Mouse (Mus musculus) midbrain, embryonic 15.5 days (tissue): ENCODE results near the gene Gm20388. TPM values are rescaled to one million over a fixed set of nuclear protein-coding genes. Genes with fewer than 3 reads are reported as not detected.

Experiments used
- ATAC-seq: fragments of 200-750 bp; cut with Nextera tagmentation; replicated peaks from 2 replicates; pipeline ENCODE4 v1.8.0; 2017; ENCODE audit warnings: moderate TSS enrichment
- H3K27ac ChIP-seq: fragments of 300-500 bp; sonication (generic); 2 replicates; pipeline ENCODE4 v1.5.1; 2015; ENCODE audit warnings: mild to moderate bottlenecking, inconsistent platforms
- H3K27me3 ChIP-seq: fragments of 300-500 bp; sonication (generic); replicated peaks from 2 replicates; pipeline ENCODE4 v1.6.1; 2015; ENCODE audit warnings: inconsistent platforms
- H3K36me3 ChIP-seq: fragments of 300-500 bp; sonication (generic); replicated peaks from 2 replicates; pipeline ENCODE4 v1.6.1; 2015; ENCODE audit warnings: inconsistent platforms
- H3K4me1 ChIP-seq: fragments of 300-500 bp; sonication (generic); 2 replicates; pipeline ENCODE4 v1.6.1; 2015; ENCODE audit warnings: inconsistent platforms
- H3K4me2 ChIP-seq: fragments of 300-500 bp; sonication (generic); 2 replicates; pipeline ENCODE4 v1.6.1; 2015; ENCODE audit warnings: inconsistent platforms, mild to moderate bottlenecking, moderate library complexity
- H3K4me3 ChIP-seq: fragments of 300-500 bp; sonication (generic); 2 replicates; pipeline ENCODE4 v1.5.1; 2015; ENCODE audit warnings: mild to moderate bottlenecking, inconsistent platforms
- H3K9ac ChIP-seq: fragments of 300-500 bp; sonication (generic); 2 replicates; pipeline ENCODE4 v1.6.1; 2015; ENCODE audit warnings: mild to moderate bottlenecking, inconsistent platforms
- H3K9me3 ChIP-seq: fragments of 300-500 bp; sonication (generic); 2 replicates; pipeline ENCODE4 v1.6.1; 2016; ENCODE audit warnings: inconsistent platforms
- WGBS: fragments of 180-500 bp; shearing (Covaris S2); methylation state at CpG from one replicate; pipeline ENCODE4 v1.1.7; 2015; ENCODE audit warnings: mixed read lengths; 5-methylcytosine and 5-hydroxymethylcytosine counted together
- polyA plus RNA-seq: library from polyadenylated mRNA; unstranded; fragments of >200 nt; fragmentation: Nextera tagmentation; extraction: Ambion mirVana; gene quantifications from 2 replicates; pipeline ENCODE4 v1.2.1, GENCODE M21; 2015

Gene Gm20388
- polyA plus RNA-seq, 1 experiment from 2014 or later: 5.6 TPM

DNA sequence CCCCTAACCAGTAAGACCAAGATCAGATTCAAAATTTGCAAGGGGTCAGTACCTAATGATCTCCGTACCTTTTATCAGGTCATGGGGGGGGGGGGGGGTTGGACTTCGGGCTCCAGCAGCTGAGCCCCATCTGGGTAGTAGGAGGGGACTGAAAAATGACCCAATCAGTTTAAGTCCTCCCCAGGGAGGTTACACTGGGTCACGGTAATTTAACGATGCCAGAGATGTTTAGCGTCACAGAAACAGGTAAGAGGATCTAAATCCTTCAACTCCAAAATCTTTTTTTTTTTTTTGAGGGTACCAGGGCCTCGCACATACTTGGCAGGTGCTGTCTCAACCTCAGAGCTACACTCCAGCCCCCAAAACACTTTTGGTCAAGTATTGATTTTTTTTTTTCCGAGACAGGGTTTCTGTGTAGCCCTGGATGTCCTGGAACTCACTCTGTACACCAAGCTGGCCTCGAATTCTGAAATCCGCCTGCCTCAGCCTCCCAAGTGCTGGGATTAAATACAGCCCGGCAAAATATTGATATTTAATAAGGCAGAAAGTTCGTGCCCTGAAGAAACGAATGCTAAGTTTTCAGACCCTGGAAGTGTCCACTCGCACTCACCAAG, 2465.2 kb downstream of the Gm20388 start:
- H3K27ac ChIP-seq: peak overlapping the region; percentile 72
- peak overlapping the region; percentile 49 for H3K4me2 ChIP-seq
- no peaks in the 10 kb centered on the region for H3K27me3 ChIP-seq
- peak; percentile 46 for ATAC-seq
- H3K36me3 ChIP-seq: peaks cover 4% of the 10 kb centered on the region; the same call in 1 of the 2 replicates
- peaks cover 23% of the 10 kb centered on the region for H3K4me1 ChIP-seq
- 31% methylated on average over 13 of the region's 13 CpGs for WGBS
- H3K9me3 ChIP-seq: no peaks in the 10 kb centered on the region
- peak overlapping the region; percentile 61 for H3K4me3 ChIP-seq
- peak overlapping the region; percentile 36; the same call in 1 of the 2 replicates for H3K9ac ChIP-seq

DNA sequence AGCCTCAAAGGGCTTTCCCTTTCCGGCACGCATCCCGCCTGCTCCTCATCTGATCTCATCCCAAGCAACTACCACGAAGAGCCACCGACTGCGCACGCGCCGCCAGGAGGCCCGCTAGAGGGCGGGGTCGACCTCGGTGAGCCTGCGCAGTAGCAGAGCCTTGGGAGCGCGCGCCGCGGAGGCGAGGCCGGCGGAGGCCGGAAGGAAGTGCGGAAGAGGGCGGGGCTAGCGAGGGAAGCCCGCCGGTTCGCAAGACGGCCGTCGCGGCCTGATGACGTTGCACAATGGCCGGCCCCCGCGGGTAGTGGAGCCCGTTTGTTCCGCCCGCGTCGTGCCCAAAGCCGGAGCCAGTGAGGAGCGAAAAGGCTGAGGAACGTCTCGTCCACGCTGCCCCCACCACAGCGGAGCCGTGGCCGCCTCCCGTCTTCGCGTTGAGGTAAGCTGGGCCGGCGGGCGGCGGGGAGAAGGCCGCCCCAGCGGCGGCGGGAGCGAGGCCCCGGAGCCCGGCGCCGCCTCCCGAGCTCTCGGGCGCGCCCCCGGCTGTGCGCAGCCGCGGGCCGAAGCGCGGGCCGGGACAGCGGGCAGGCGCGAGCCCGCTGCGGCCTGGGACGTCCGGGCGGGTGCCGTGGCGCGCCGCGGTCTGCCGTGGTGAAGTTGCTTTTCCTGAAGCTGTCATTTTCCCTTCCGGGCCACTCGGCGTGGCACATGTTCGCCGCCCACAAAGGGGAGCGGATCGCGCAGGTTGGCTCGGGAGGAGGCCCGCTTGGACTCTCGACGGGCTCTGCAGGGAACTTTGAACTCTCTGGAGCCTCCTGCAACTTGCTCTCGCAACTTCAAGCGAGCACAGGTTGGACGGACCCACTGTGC, 2466.0 kb downstream of the Gm20388 start, which contains the start of gene Zc3h18:
Zc3h18 (plus strand) TSS at position 245 of the 867 bp plus-strand sequence.
- Histone ChIP-seq H3K4me2 (peak within 1 kb of the TSS; percentile 66), H3K9me3 (no peaks in the 10 kb centered on the region), H3K36me3 (peaks cover 4% of the 10 kb centered on the region; the same call in 1 of the 2 replicates), H3K27me3 (no peaks in the 10 kb centered on the region), H3K4me3 (peak within 1 kb of the TSS; percentile 61), H3K4me1 (peaks cover 26% of the 10 kb centered on the region), H3K27ac (peak within 1 kb of the TSS; percentile 89), H3K9ac (peak within 1 kb of the TSS; percentile 72)
- ATAC-seq: peak; percentile 92
- under 1% methylated on average over 92 of the region's 107 CpGs for WGBS

DNA sequence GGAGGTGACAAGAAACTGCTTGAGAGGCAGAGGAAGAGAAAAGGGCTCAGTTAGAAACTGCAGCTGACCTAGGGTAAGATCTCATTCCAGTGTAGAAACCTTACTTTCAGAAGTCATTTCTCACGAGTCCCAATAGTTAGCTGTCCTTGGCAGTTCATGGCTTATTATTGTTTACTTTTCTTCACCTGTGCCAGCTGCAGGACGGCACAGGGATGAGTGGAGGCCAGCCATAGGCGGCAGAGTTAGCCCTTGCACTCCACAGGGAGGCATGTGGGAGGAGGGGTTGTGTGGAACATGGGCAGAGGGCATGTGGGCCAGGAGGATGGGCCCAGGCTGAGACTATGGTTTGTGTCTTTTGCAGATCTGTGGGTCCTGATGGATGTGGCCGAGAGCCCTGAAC, 2472.4 kb downstream of the Gm20388 start:
- 85% methylated on average over 4 of the region's 4 CpGs for WGBS
- Histone ChIP-seq H3K4me2 (no peak overlapping the region), H3K9ac (no peak overlapping the region), H3K4me3 (no peak overlapping the region), H3K27ac (no peak overlapping the region), H3K27me3 (no peaks in the 10 kb centered on the region), H3K36me3 (peaks cover 30% of the 10 kb centered on the region; the same call in 1 of the 2 replicates), H3K4me1 (peaks cover 13% of the 10 kb centered on the region), H3K9me3 (no peaks in the 10 kb centered on the region)
- ATAC-seq: no peak

DNA sequence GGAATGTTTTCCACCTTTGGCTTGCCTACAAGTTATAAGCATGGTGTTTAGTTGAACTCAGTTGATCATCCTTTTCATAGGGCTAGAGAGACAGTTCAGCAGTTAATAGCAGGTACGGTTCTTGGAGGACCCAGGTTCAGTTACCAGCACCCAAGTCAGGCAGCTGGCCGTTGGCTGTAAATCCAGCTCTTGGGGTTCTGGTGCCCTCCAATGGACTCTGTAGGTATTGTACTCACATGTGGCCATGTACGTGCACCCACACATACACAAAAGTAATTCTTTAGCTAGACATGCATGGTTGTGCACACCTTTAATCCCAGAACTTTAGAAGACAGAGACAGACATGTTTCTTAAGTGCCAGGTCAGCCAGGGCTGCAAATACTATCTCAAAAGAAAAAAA, 2478.7 kb downstream of the Gm20388 start:
- no peak overlapping the region for H3K27ac ChIP-seq
- peaks cover 61% of the 10 kb centered on the region for H3K36me3 ChIP-seq
- H3K9ac ChIP-seq: no peak overlapping the region
- no peaks in the 10 kb centered on the region for H3K9me3 ChIP-seq
- H3K4me2 ChIP-seq: no peak overlapping the region
- no peak for ATAC-seq
- no peaks in the 10 kb centered on the region for H3K27me3 ChIP-seq
- WGBS: 87% methylated on average over 3 of the region's 3 CpGs
- H3K4me3 ChIP-seq: no peak overlapping the region
- no peaks in the 10 kb centered on the region for H3K4me1 ChIP-seq

GRCm38 (mm10) chr8:122390758-122391157, 2480.1 kb downstream of the Gm20388 start:
- ATAC-seq: no peak
- peaks cover 49% of the 10 kb centered on the region for H3K36me3 ChIP-seq
- 90% methylated on average over 3 of the region's 3 CpGs for WGBS

DNA sequence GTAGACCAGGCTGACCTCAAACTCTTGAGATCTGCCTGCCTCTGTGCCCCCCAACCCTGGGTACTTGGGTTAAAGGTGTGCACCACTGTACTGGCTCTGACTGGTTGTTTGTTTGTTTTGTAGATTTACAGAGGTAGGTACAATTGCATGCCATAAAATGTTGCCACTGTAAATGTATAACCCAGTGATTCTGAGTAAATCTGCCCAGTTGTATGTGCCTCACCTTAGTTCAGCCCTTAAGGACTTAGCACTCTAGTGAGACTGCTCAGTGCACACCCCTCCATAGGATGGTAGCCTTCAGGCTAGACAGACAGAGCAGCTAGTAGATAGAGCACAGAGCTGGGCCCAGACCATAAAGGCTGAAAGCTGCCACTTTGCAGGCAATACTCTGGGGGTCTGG, 2483.1 kb downstream of the Gm20388 start:
- Histone ChIP-seq H3K9ac (no peak overlapping the region), H3K9me3 (no peaks in the 10 kb centered on the region), H3K4me2 (no peak overlapping the region), H3K27ac (no peak overlapping the region), H3K36me3 (peaks cover 40% of the 10 kb centered on the region), H3K4me1 (no peaks in the 10 kb centered on the region), H3K4me3 (no peak overlapping the region), H3K27me3 (no peaks in the 10 kb centered on the region)
- ATAC-seq: no peak

More at GRCm38 (mm10) chr8:122390758-122391157, 2480.1 kb downstream of the Gm20388 start:
- Histone ChIP-seq H3K9me3 (no peaks in the 10 kb centered on the region), H3K9ac (no peak overlapping the region), H3K27ac (no peak overlapping the region), H3K4me3 (no peak overlapping the region), H3K4me1 (no peaks in the 10 kb centered on the region), H3K27me3 (no peaks in the 10 kb centered on the region), H3K4me2 (no peak overlapping the region)

- H3K9ac ChIP-seq: no peak overlapping the region
- ATAC-seq: no peak
- no peak overlapping the region for H3K4me3 ChIP-seq
- no peak overlapping the region for H3K27ac ChIP-seq
- H3K4me2 ChIP-seq: no peak overlapping the region
- H3K36me3 ChIP-seq: peaks cover 43% of the 10 kb centered on the region
- H3K27me3 ChIP-seq: no peaks in the 10 kb centered on the region
- 86% methylated on average over 6 of the region's 6 CpGs for WGBS
- H3K4me1 ChIP-seq: no peaks in the 10 kb centered on the region
- no peaks in the 10 kb centered on the region for H3K9me3 ChIP-seq
These were observed 2484.7 kb downstream of the Gm20388 start for GRCm38 (mm10) chr8:122395291-122395690.

DNA sequence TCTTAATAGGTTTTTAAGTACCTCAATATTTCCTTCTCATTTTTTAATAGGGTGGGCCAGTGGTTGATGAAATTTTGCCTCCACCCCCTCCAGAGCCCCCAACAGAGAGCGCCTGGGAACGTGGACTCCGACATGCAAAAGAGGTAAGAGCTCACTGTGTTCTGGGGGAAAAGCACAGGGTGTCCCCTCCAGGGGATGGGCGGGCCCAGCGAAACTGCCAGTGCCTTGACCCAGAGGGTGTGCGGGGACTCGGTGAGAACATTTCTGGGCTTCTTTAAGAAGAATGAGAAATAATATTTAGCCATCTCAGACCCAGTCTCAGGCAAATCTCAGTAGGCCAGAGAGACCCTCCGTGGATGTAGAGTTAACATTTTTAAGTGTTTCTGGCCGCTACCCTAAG, 2487.5 kb downstream of the Gm20388 start:
- Histone ChIP-seq H3K36me3 (peaks cover 47% of the 10 kb centered on the region), H3K27me3 (no peaks in the 10 kb centered on the region), H3K4me1 (no peaks in the 10 kb centered on the region), H3K4me2 (no peak overlapping the region), H3K27ac (no peak overlapping the region), H3K9me3 (no peaks in the 10 kb centered on the region), H3K9ac (no peak overlapping the region), H3K4me3 (no peak overlapping the region)
- no peak for ATAC-seq
- 96% methylated on average over 9 of the region's 9 CpGs for WGBS

DNA sequence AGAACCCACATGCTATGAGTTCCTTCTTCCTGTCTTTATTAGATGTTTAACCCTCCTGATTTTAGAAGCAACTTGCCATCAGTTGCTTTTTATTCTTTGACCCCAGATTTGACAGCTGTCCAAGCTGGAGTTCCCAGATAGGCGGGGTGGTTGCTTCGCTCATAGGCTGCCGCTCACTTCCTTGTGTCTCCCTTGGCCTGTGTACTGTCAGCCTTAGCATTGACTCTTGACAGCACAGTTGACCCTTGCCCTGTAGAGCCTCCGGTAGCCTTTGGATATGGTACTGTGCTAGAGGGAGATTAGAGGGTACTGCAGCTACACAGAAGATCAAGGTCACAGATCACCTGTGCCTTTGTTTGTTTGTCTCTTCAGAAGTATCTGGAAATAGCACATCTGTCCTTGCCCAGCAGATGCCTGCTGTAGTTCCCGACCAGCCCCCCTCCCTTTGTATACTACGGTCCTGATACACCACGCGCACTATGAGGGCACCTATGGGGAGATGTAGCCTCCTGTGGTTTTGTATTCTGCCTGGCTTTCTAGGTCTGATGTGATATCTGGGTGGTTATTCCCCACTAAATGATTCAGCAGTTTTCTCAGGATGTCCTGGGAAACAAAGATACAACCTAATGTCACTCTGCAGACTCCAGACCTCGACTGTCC, 2494.6 kb downstream of the Gm20388 start:
- WGBS: 95% methylated on average over 9 of the region's 9 CpGs
- Histone ChIP-seq H3K4me3 (no peak overlapping the region), H3K27me3 (no peaks in the 10 kb centered on the region), H3K9me3 (no peaks in the 10 kb centered on the region), H3K27ac (no peak overlapping the region), H3K4me2 (no peak overlapping the region), H3K9ac (no peak overlapping the region), H3K36me3 (peaks cover 55% of the 10 kb centered on the region), H3K4me1 (no peaks in the 10 kb centered on the region)
- ATAC-seq: no peak

DNA sequence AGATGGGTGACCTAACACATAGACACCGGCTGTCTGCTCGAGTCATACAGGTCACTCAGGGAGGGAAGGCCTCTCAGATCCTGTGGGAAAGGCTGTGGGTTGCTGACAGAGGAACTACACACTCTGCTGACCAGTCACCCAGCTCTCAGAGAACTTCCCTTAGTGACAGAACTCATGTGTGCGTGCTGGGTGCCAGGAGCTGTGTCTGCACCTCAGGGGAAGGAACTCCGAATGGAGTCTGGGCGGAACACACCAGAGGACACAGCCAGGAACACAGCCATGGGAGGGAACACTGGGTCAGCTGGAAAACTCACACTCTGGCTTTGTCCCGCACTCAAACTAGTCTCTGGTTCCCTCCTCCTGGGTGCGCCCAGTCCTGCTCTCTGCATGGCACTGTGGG, 2497.0 kb downstream of the Gm20388 start:
- H3K9me3 ChIP-seq: no peaks in the 10 kb centered on the region
- H3K4me2 ChIP-seq: no peak overlapping the region
- WGBS: 95% methylated on average over 7 of the region's 7 CpGs
- H3K4me1 ChIP-seq: no peaks in the 10 kb centered on the region
- ATAC-seq: no peak
- H3K4me3 ChIP-seq: no peak overlapping the region
- H3K36me3 ChIP-seq: peaks cover 57% of the 10 kb centered on the region
- H3K9ac ChIP-seq: no peak overlapping the region
- H3K27me3 ChIP-seq: no peaks in the 10 kb centered on the region
- H3K27ac ChIP-seq: no peak overlapping the region

DNA sequence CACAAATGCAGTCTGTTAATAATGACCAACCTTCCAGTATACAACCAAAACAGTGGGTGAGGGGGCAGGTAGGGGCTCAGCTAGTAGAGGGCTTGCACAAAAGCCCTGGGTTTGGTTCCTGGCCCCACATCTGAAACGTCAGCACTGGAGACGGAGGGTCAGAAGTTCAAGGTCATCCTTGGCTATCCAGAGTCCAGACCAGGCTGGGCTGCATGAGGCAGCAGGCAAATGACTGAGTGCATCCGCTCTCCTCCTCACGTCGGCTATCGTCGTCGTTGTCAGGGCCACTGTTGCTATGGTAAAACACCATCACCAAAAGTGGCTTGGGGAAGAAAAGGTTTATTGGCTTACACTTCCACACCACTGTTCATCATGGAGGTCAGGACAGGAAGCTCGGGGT, 2503.7 kb downstream of the Gm20388 start:
- Histone ChIP-seq H3K36me3 (peaks cover 74% of the 10 kb centered on the region), H3K4me1 (no peaks in the 10 kb centered on the region), H3K4me2 (no peak overlapping the region), H3K4me3 (no peak overlapping the region), H3K9me3 (no peaks in the 10 kb centered on the region), H3K27ac (no peak overlapping the region), H3K27me3 (no peaks in the 10 kb centered on the region), H3K9ac (no peak overlapping the region)
- 88% methylated on average over 9 of the region's 9 CpGs for WGBS
- ATAC-seq: no peak

DNA sequence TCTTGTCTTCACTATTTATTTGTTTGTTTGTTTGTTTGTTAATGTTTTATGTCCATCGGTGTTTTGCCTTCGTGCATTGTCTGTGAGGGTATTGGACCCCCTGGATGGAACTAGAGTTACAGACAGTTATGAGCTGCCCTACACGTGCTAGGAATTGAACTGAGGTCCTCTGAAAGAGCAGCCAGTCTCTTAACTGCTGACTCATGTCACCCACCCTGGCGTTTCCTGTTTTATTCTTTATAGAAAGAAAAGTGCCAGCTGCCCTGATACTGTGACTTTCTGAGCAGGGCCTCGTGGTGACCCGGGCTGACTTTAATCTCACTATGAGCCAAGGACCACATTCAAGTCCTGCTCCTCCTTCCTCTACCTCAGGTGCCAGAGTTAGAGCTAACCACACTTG, 2504.9 kb downstream of the Gm20388 start:
- Histone ChIP-seq H3K9me3 (no peaks in the 10 kb centered on the region), H3K9ac (no peak overlapping the region), H3K27me3 (no peaks in the 10 kb centered on the region), H3K4me3 (no peak overlapping the region), H3K4me1 (no peaks in the 10 kb centered on the region), H3K4me2 (no peak overlapping the region), H3K36me3 (peaks cover 62% of the 10 kb centered on the region), H3K27ac (no peak overlapping the region)
- no peak for ATAC-seq
- 89% methylated on average over 6 of the region's 6 CpGs for WGBS
